Mouse (Mus musculus) MEL (cell line): ENCODE data around the gene Rab4b. TPM values are rescaled to one million over a fixed set of nuclear protein-coding genes. Genes with fewer than 3 reads are reported as not detected.

Experiments used
- DNase-seq: peaks from one replicate; pipeline ENCODE4 v3.0.0; 2011; ENCODE audit warnings: low read depth, low spot score
- H3K27ac ChIP-seq: 2 replicates; pipeline ENCODE4 v1.5.1; 2012; ENCODE audit warnings: low read depth, mild to moderate bottlenecking, control low read depth, low read length, moderate library complexity; ENCODE audit not compliant: control insufficient read depth
- H3K27me3 ChIP-seq, 2 experiments: fragments of 150-350 bp in 1 of 2; sonication (generic) in 1 of 2; 2 replicates each; pipeline ENCODE4 v1.6.1; 2012; ENCODE audit warnings: low read length in 2 of 2, mild to moderate bottlenecking in 2 of 2, improper control_type of control experiment in 1 of 2, moderate library complexity in 1 of 2; ENCODE audit not compliant: insufficient read depth in 2 of 2, control insufficient read depth in 1 of 2
- H3K36me3 ChIP-seq, 2 experiments: 2 replicates each; pipeline ENCODE4 v1.6.1; 2012 to 2014; ENCODE audit warnings: low read length in 2 of 2, improper control_type of control experiment in 1 of 2, inconsistent platforms in 1 of 2, mild to moderate bottlenecking in 1 of 2; ENCODE audit not compliant: insufficient read depth in 2 of 2, control insufficient read depth in 1 of 2
- H3K4me1 ChIP-seq, 2 experiments: fragments of 150-350 bp in 1 of 2; sonication (generic) in 1 of 2; 2 replicates each; pipeline ENCODE4 v1.6.1; 2012; ENCODE audit warnings: low read length in 2 of 2, improper control_type of control experiment in 1 of 2, mild to moderate bottlenecking in 1 of 2; ENCODE audit not compliant: insufficient read depth in 2 of 2, control insufficient read depth in 1 of 2
- H3K4me3 ChIP-seq, 2 experiments: fragments of 150-350 bp in 1 of 2; sonication (generic) in 1 of 2; 2 replicates each; pipeline ENCODE4 v1.5.1; 2012; ENCODE audit warnings: low read depth in 2 of 2, low read length in 2 of 2, mild to moderate bottlenecking in 2 of 2, moderate library complexity in 2 of 2, control low read depth in 1 of 2, improper control_type of control experiment in 1 of 2; ENCODE audit not compliant: control insufficient read depth in 1 of 2, insufficient read depth in 1 of 2
- H3K79me2 ChIP-seq: 2 replicates; pipeline ENCODE4 v1.6.1; 2012; ENCODE audit warnings: mild to moderate bottlenecking, low read length, moderate library complexity; ENCODE audit not compliant: control insufficient read depth, poor library complexity, insufficient read depth
- H3K9ac ChIP-seq: 2 replicates; pipeline ENCODE4 v1.6.1; 2012; ENCODE audit warnings: low read depth, mild to moderate bottlenecking, control low read depth, low read length, moderate library complexity; ENCODE audit not compliant: control insufficient read depth, poor library complexity, severe bottlenecking
- H3K9me3 ChIP-seq: fragments of 150-350 bp; sonication (generic); replicated peaks from 2 replicates; pipeline ENCODE4 v1.6.1; 2012; ENCODE audit warnings: mild to moderate bottlenecking, low read length, improper control_type of control experiment, moderate library complexity; ENCODE audit not compliant: insufficient read depth
- BHLHE40 ChIP-seq: IDR thresholded peaks from 2 replicates; pipeline ENCODE4 v1.6.1; 2012; ENCODE audit warnings: low read depth, mild to moderate bottlenecking, inconsistent platforms, low read length, improper control_type of control experiment, borderline replicate concordance
- CHD1 ChIP-seq: IDR thresholded peaks from 2 replicates; pipeline ENCODE4 v1.6.1; 2012; ENCODE audit warnings: low read depth, mild to moderate bottlenecking, inconsistent platforms, low read length, improper control_type of control experiment
- CHD2 ChIP-seq: IDR thresholded peaks from 2 replicates; pipeline ENCODE4 v1.6.1; 2011; ENCODE audit warnings: low read length, improper control_type of control experiment
- CTCF ChIP-seq, 3 experiments: IDR thresholded peaks in 2 of 3; conservative IDR thresholded peaks in 1 of 3; 2 replicates each; pipeline ENCODE4 v1.5.1; 2011 to 2012; ENCODE audit warnings: low read length in 3 of 3, low read depth in 2 of 3, mild to moderate bottlenecking in 2 of 3, improper control_type of control experiment in 1 of 3, inconsistent platforms in 1 of 3, mixed read lengths in 1 of 3, moderate library complexity in 1 of 3; ENCODE audit not compliant: control insufficient read depth in 1 of 3, insufficient read depth in 1 of 3, poor library complexity in 1 of 3, severe bottlenecking in 1 of 3
- ELF1 ChIP-seq: IDR thresholded peaks from 2 replicates; pipeline ENCODE4 v1.6.1; 2014; ENCODE audit warnings: low read depth, mild to moderate bottlenecking, inconsistent platforms, low read length, improper control_type of control experiment, moderate library complexity
- EP300 ChIP-seq, 2 experiments: IDR thresholded peaks; 2 replicates each; pipeline ENCODE4 v1.6.1; 2011; ENCODE audit warnings: improper control_type of control experiment in 2 of 2, low read length in 2 of 2, low read depth in 1 of 2, mild to moderate bottlenecking in 1 of 2
- ETS1 ChIP-seq: IDR thresholded peaks from 2 replicates; pipeline ENCODE4 v1.6.1; 2012; ENCODE audit warnings: low read depth, mild to moderate bottlenecking, inconsistent platforms, low read length, improper control_type of control experiment, moderate library complexity
- JUND ChIP-seq: IDR thresholded peaks from 2 replicates; pipeline ENCODE4 v1.6.1; 2011; ENCODE audit warnings: low read depth, mild to moderate bottlenecking, improper control_type of control experiment, low read length
- KAT2A ChIP-seq: conservative IDR thresholded peaks from 2 replicates; pipeline ENCODE4 v1.6.1; 2012; ENCODE audit warnings: low read depth, low read length, improper control_type of control experiment, inconsistent platforms
- MAX ChIP-seq: IDR thresholded peaks from 2 replicates; pipeline ENCODE4 v1.6.1; 2011; ENCODE audit warnings: low read length, improper control_type of control experiment
- MYB ChIP-seq: IDR thresholded peaks from 2 replicates; pipeline ENCODE4 v1.6.1; 2011; ENCODE audit warnings: mild to moderate bottlenecking, low read depth, low read length, improper control_type of control experiment
- NRF1 ChIP-seq: IDR thresholded peaks from 2 replicates; pipeline ENCODE4 v1.6.1; 2014; ENCODE audit warnings: low read depth, mild to moderate bottlenecking, inconsistent platforms, low read length, improper control_type of control experiment, moderate library complexity; ENCODE audit not compliant: poor library complexity, insufficient read depth, severe bottlenecking
- POLR2A ChIP-seq, 2 experiments: IDR thresholded peaks; 2 replicates each; pipeline ENCODE4 v1.6.1; 2011 to 2012; ENCODE audit warnings: low read length in 2 of 2, mild to moderate bottlenecking in 2 of 2, control low read depth in 1 of 2, improper control_type of control experiment in 1 of 2, low read depth in 1 of 2, moderate library complexity in 1 of 2; ENCODE audit not compliant: control insufficient read depth in 1 of 2, insufficient read depth in 1 of 2, poor library complexity in 1 of 2
- POLR2AphosphoS2 ChIP-seq: IDR thresholded peaks from 2 replicates; pipeline ENCODE4 v1.6.1; 2011; ENCODE audit warnings: low read length, improper control_type of control experiment
- POLR2AphosphoS5 ChIP-seq: IDR thresholded peaks from 2 replicates; pipeline ENCODE4 v1.6.1; 2012; ENCODE audit warnings: low read depth, borderline replicate concordance, mild to moderate bottlenecking, inconsistent platforms, low read length, moderate library complexity, mixed read lengths
- SMC3 ChIP-seq: IDR thresholded peaks from 2 replicates; pipeline ENCODE4 v1.6.1; 2011; ENCODE audit warnings: low read depth, low read length, improper control_type of control experiment
- TAL1 ChIP-seq: IDR thresholded peaks from 2 replicates; pipeline ENCODE4 v1.6.1; 2012; ENCODE audit warnings: mild to moderate bottlenecking, inconsistent platforms, low read length, moderate library complexity, mixed read lengths
- TCF12 ChIP-seq: IDR thresholded peaks from 2 replicates; pipeline ENCODE4 v1.6.1; 2014; ENCODE audit warnings: low read depth, mild to moderate bottlenecking, inconsistent platforms, low read length, improper control_type of control experiment, moderate library complexity
- UBTF ChIP-seq: IDR thresholded peaks from 2 replicates; pipeline ENCODE4 v1.6.1; 2012; ENCODE audit warnings: low read depth, mild to moderate bottlenecking, inconsistent platforms, low read length, improper control_type of control experiment, moderate library complexity, borderline replicate concordance; ENCODE audit not compliant: insufficient read depth
- USF2 ChIP-seq, 2 experiments: IDR thresholded peaks; 2 replicates each; pipeline ENCODE4 v1.6.1; 2011 to 2012; ENCODE audit warnings: improper control_type of control experiment in 2 of 2, low read length in 2 of 2, borderline replicate concordance in 1 of 2, inconsistent platforms in 1 of 2, low read depth in 1 of 2, mild to moderate bottlenecking in 1 of 2; ENCODE audit not compliant: insufficient read depth in 1 of 2
- polyA plus RNA-seq, 2 experiments: library from polyadenylated mRNA; stranded (reverse) in 1 of 2; unstranded in 1 of 2; fragments of >175 nt in 1 of 2; fragments of >200 nt in 1 of 2; gene quantifications; 2 replicates each; pipeline versions ENCODE4 v1.2.1 to v1.2.4; 2012; ENCODE audit warnings: low replicate concordance in 2 of 2, low read depth in 1 of 2; ENCODE audit not compliant: insufficient read length in 2 of 2, insufficient read depth in 1 of 2, missing spikeins in 1 of 2
- total RNA-seq: library from RNA; depleted of rRNA; stranded (reverse); fragments of 300-350 nt; gene quantifications from 2 replicates; pipeline ENCODE4 v1.2.3, GENCODE M21; 2012

Rab4b gene
- total and polyA plus RNA-seq, 3 experiments = 6.7 to 32.6 TPM; not detected in 1

- no peak for DNase-seq
- no peak within 1 kb of the TSS for H3K4me3 ChIP-seq
- peaks cover 0 to 6% of the 10 kb centered on the region in 2 experiments; a peak in 3 of 4 replicates for H3K36me3 ChIP-seq
- TF ChIP-seq POLR2A (IDR thresholded peaks at IDR 0.05; ENCODE audit: control insufficient read depth in 1 of 2, insufficient read depth in 1 of 2, low read depth in 1 of 2, low read length in 2 of 2, poor library complexity in 1 of 2) (no peak), ETS1 (no peak), CHD2 (no peak), POLR2AphosphoS2 (no peak; the same call in 1 of the 2 replicates), ELF1 (no peak), MAX (no peak), EP300 (IDR thresholded peaks at IDR 0.05; ENCODE audit: low read depth in 1 of 2, low read length in 2 of 2) (no peak), MYB (no peak), TAL1 (no peak), CTCF (IDR thresholded peaks at IDR 0.05 in 2 of 3, conservative IDR thresholded peaks at IDR 0.05 in 1 of 3; ENCODE audit: control insufficient read depth in 1 of 3, insufficient read depth in 1 of 3, low read depth in 2 of 3, low read length in 3 of 3, poor library complexity in 1 of 3, severe bottlenecking in 1 of 3) (no peak), TCF12 (no peak)
- H3K9ac ChIP-seq = no peak within 1 kb of the TSS
- H3K27me3 ChIP-seq = no peaks in the 10 kb centered on the region
- H3K9me3 ChIP-seq = no peaks in the 10 kb centered on the region
- H3K27ac ChIP-seq = no peak within 1 kb of the TSS
- no peaks in the 10 kb centered on the region; the same call in 1 of the 2 replicates for H3K79me2 ChIP-seq
- peaks cover 0 to 12% of the 10 kb centered on the region in 2 experiments; a peak in 3 of 4 replicates for H3K4me1 ChIP-seq
Observed at GRCm38 (mm10) chr7:27180837-27181695, 2.4 kb upstream of the Rab4b start, which contains the start of the genes Gm21983 and Mia. Gene Gm21983 (minus strand): TSS chr7:27181086. Gene Mia (minus strand): TSS chr7:27181157.

- H3K4me3 ChIP-seq = no peak overlapping the region
- DNase-seq = peak; percentile 27
- H3K27me3 ChIP-seq = no peaks in the 10 kb centered on the region
- H3K36me3 ChIP-seq = peaks cover 0 to 6% of the 10 kb centered on the region in 2 experiments; a peak in 2 of 4 replicates
- H3K4me1 ChIP-seq = peaks cover 0 to 12% of the 10 kb centered on the region in 2 experiments; a peak in 3 of 4 replicates
- TF ChIP-seq BHLHE40 (no peak), POLR2AphosphoS5 (no peak), NRF1 (no peak), USF2 (IDR thresholded peaks at IDR 0.05; ENCODE audit: borderline replicate concordance in 1 of 2, insufficient read depth in 1 of 2, low read depth in 1 of 2, low read length in 2 of 2) (no peak), KAT2A (no peak), CHD1 (no peak), ETS1 (no peak), UBTF (no peak), SMC3 (no peak), JUND (no peak)
- TF ChIP-seq, all 39 proteins: peak for 0
- H3K79me2 ChIP-seq = no peaks in the 10 kb centered on the region; the same call in 1 of the 2 replicates
- no peak overlapping the region for H3K9ac ChIP-seq
- H3K27ac ChIP-seq = no peak overlapping the region
- H3K9me3 ChIP-seq = no peaks in the 10 kb centered on the region
Observed at GRCm38 (mm10) chr7:27180036-27180435, 1.3 kb upstream of the Rab4b start.
